29 mouse cellular contexts compared by ENCODE assay signal in the genomic region with DNA sequence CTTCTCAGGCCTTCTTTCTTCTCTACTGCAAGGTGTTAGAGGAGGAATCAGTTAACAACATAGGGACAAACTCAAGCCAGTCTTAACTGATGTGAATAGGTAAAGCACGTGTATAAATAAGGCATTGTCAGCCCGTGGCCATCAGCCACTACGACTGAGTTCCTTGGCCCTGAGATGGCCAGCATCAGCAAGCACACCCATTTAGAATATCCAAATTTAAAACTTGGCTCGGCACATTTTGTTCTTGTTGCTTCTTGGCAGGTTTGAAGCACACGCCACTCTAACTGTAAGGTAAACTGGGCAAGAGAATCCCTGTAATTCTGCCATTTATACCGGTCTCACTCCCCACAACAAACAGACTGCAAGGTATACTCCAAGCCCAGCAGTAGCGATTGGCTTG. TPM values are rescaled to one million over a fixed set of nuclear protein-coding genes. Genes with fewer than 3 reads are reported as not detected.
DNase-seq lines count a peak whose midpoint lies in the region; ATAC-seq lines count a peak whose summit lies in the region.
"Had no signal": no experiment of that assay in that cellular context is flagged by ENCODE, and none has a peak within 500 bp of the region (broad histone marks: within the 10 kb centered on the region; RNA-seq: fewer than 3 reads in every experiment).

No protein-coding gene starts in this region.

- no peaks in the 10 kb centered on the region for H3K36me3 ChIP-seq in heart, embryonic 11.5 days (ENCODE audit: control insufficient read depth, insufficient read depth, low read length)
- H3K36me3 ChIP-seq: embryonic facial prominence, embryonic 12.5 days; embryonic facial prominence, embryonic 15.5 days had no signal

- H3K4me2 ChIP-seq in heart, embryonic 11.5 days, result no peak overlapping the region
- H3K4me2 ChIP-seq: embryonic facial prominence, embryonic 12.5 days; embryonic facial prominence, embryonic 15.5 days; hindbrain, embryonic 14.5 days had no signal

- 79% methylated on average over 7 of the region's 7 CpGs for WGBS in heart, embryonic 11.5 days (ENCODE audit: insufficient replicate concordance)

- no peaks in the 10 kb centered on the region for H3K27me3 ChIP-seq in heart, embryonic 11.5 days (ENCODE audit: control insufficient read depth, insufficient read depth, low read length)
- H3K27me3 ChIP-seq: embryonic facial prominence, embryonic 12.5 days; embryonic facial prominence, embryonic 15.5 days had no signal

- no peaks in the 10 kb centered on the region for H3K4me1 ChIP-seq in heart, embryonic 11.5 days (ENCODE audit: control insufficient read depth, insufficient read depth, low read length)
- H3K4me1 ChIP-seq: embryonic facial prominence, embryonic 12.5 days; embryonic facial prominence, embryonic 15.5 days had no signal

- DNase-seq in gastrocnemius, adult 18-20 months (ENCODE audit: low spot score), result peak; percentile 48
- no peak for DNase-seq in gastrocnemius, postnatal 36 days
- DNase-seq in heart, adult 18-20 months, result peak; percentile 49 to 63
- DNase-seq in heart, adult 9 months (ENCODE audit: low spot score in 2 of 2), result peak; percentile 29 to 40
- DNase-seq in heart, postnatal 14 days, result peak; percentile 4 to 5
- DNase-seq in right cerebral cortex, postnatal 14 days, result no peak
- DNase-seq in kidney, adult 8-10 months, result no peak
- DNase-seq: adrenal gland, postnatal 10 days; adrenal gland, postnatal 36 days; cerebellum, adult 18-20 months; cerebellum, adult 9-10 months; cerebellum, postnatal 14 days; forebrain, postnatal 0 days; gastrocnemius, postnatal 10 days; kidney, adult 18-20 months had no signal

- H3K9me3 ChIP-seq in heart, embryonic 11.5 days (replicated peaks; ENCODE audit: control insufficient read depth, low read length), result no peaks in the 10 kb centered on the region
- H3K9me3 ChIP-seq: embryonic facial prominence, embryonic 12.5 days; embryonic facial prominence, embryonic 15.5 days had no signal

- no peak overlapping the region for H3K9ac ChIP-seq in heart, embryonic 11.5 days (ENCODE audit: low read depth, low read length)
- H3K9ac ChIP-seq: embryonic facial prominence, embryonic 12.5 days; embryonic facial prominence, embryonic 15.5 days; forebrain, postnatal 0 days; hindbrain, embryonic 14.5 days had no signal

- no peak overlapping the region for H3K27ac ChIP-seq in heart, embryonic 11.5 days (ENCODE audit: low read depth, low read length)
- H3K27ac ChIP-seq: embryonic facial prominence, embryonic 12.5 days; embryonic facial prominence, embryonic 15.5 days; hindbrain, embryonic 14.5 days; hindbrain, postnatal 0 days had no signal

- H3K4me3 ChIP-seq in heart, embryonic 11.5 days (ENCODE audit: low read depth, low read length), result no peak overlapping the region
- H3K4me3 ChIP-seq: embryonic facial prominence, embryonic 12.5 days; embryonic facial prominence, embryonic 15.5 days had no signal

- intact Hi-C loops in gastrocnemius, postnatal 36 days (cut with DNase I), result no loop called here
- intact Hi-C loops in heart, postnatal 14 days (cut with DNase I), result no loop called here

- no peak for ATAC-seq in heart, embryonic 11.5 days (replicated peaks; ENCODE audit: insufficient number of reproducible peaks, low FRiP score, low TSS enrichment)
- ATAC-seq: forebrain, embryonic 14.5 days; forebrain, postnatal 0 days; hindbrain, postnatal 0 days; inflammation-experienced regulatory T-cells, adult 6 months; intestine, embryonic 16.5 days had no signal

RNA-seq across cellular contexts. Expression of gene Lrrc52, which starts 57.3 kb away (rescaled TPM):
- 10 to 100 TPM in 1 of 2 experiments, 1 to 10 TPM in 1; 5.1 to 19.9 TPM for total RNA-seq in gastrocnemius, adult 18-20 months (2021)
- total RNA-seq in gastrocnemius, postnatal 36 days (2021), result 1 to 10 TPM; 4.7 to 4.9 TPM
- 1 to 10 TPM; 2.6 to 3.2 TPM for total RNA-seq in heart, adult 18-20 months (2021)
- not detected in 2 replicates for polyA plus RNA-seq in heart, embryonic 11.5 days (2014; fragmentation: Nextera tagmentation; extraction: Ambion mirVana)
- 1 to 10 TPM; 2.0 to 2.5 TPM for total RNA-seq in heart, postnatal 14 days (2021)
- total RNA-seq: common myeloid progenitor, adult 5-6 weeks; ES-E14; forebrain, postnatal 0 days had no signal
- polyA plus RNA-seq: embryonic facial prominence, embryonic 12.5 days; embryonic facial prominence, embryonic 15.5 days; forebrain, embryonic 11.5 days; forebrain, embryonic 14.5 days; forebrain, postnatal 0 days; frontal cortex, adult 2 months; hindbrain, embryonic 11.5 days; hindbrain, embryonic 14.5 days; hindbrain, postnatal 0 days; inflammation-experienced regulatory T-cells, adult 6 months; kidney, embryonic 14.5 days had no signal

Comparison
In these comparisons a context has a peak if more than half of its experiments do, and no peak if none do; other contexts are left out.
1. DNase-seq: peak in gastrocnemius, adult 18-20 months (single experiment), heart, adult 18-20 months (2 of 2), heart, adult 9 months (2 of 2) and heart, postnatal 14 days (2 of 2); none in gastrocnemius, postnatal 36 days (0 of 2), right cerebral cortex, postnatal 14 days (single experiment) and kidney, adult 8-10 months (0 of 2).